Mouse (Mus musculus): Measurements from ENCODE around the gene Sec14l2. TPM values are rescaled to one million over a fixed set of nuclear protein-coding genes. Genes with fewer than 3 reads are reported as not detected.

Sec14l2 gene
- polyA plus RNA-seq, 1 experiment = 1.5 TPM

DNA sequence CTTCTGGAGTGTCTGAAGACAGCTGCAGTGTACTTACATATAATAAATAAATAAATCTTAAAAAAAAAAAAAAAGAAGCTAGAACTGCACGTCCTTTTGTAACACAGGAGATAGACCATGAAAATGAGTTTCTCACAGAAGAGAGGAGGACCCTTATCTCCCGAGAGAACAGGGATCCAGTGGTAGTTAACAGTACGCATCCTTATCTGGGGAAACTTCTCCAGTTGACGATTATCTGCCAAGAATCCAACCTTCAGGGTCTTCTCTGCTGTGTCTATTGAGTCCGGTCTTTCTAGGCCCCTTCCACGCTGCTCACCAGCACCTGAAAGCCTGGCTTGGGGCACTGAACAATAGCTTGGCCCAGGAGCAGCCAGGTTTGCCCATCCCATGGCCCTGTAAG, 9.2 kb downstream of the Sec14l2 start:
- no peak for TF ChIP-seq GATA1 (IDR thresholded peaks at IDR 0.05; ENCODE audit: low read length)

DNA sequence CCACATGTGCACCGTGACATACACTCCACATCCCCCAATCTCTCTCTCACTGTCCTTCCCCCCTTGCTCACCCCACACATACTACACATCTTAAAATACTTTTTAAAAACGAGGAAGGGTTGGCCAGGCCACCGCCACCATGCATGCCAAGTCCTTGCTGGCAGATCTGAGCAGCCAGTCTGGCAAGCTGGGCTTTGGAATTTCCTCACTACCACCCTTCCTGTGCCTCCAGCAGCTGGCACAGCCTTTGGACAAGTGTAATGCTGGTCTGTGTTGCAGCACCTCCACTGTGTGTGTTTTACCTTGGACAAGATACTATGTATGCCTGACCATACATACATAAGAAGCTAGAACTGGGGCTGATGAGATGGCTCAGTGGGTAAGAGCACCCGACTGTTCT, 9.7 kb downstream of the Sec14l2 start:
- no peak for TF ChIP-seq GATA1 (IDR thresholded peaks at IDR 0.05; ENCODE audit: low read length)

DNA sequence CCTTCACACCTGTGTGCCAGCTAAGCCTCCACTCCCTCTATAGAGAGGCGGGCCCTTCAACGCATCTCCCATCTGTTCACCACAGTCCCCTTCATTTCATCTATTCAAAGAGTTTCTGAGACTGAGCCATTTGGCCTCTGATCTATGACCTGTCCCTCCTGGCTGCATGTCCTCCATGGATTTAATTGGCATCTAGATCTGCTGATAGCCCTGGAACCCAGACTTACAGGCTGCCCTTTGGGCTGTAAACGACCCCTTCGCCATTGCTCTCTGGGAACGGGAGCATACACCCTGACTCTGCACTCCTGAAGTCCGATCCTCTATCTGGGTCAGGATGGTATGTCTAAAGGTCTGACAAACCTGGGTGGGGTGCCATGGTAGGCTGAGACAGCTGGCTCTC, 10.4 kb downstream of the Sec14l2 start:
- no peak for TF ChIP-seq GATA1 (IDR thresholded peaks at IDR 0.05; ENCODE audit: low read length)

DNA sequence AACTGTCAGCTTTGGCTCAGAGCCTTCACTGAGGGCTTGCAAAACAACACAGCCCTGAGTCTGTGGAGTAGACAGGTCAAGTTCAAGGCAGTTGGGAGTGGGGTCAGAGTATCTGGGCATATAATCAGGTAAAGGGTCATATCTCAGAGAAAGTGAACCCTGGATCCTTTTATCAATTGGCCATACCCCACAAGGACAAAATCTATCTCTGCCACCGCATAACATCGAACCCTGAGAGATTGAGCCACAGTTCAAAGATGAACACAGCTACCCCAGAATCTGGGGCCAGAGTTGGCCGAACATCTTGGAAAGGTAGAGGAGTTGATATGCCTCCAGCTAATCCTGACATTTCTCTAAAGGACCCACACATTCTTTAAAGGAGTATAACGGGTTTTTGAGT, 11.2 kb downstream of the Sec14l2 start:
- no peak for TF ChIP-seq GATA1 (IDR thresholded peaks at IDR 0.05; ENCODE audit: low read length)

DNA sequence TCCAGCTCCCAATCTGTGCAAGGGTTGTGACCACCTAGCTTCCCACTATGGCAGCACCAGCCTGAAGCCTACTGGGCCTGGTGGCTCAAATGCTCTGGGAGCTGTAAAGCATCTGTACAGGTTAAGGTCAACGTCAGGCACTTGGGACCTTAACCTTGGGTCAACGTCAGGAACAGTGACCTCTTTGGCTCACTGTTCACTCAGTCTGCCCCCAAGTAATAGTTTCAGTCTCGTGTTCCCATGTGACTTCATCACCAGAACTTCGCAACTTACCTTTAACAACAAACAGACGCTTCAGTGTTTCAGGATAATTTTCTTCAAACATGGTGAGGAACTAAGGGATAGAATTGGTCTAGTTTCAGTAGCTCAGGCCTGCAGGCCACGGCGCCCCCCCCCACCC, 14.5 kb downstream of the Sec14l2 start:
- TF ChIP-seq GATA1 (IDR thresholded peaks at IDR 0.05; ENCODE audit: low read length) = no peak

DNA sequence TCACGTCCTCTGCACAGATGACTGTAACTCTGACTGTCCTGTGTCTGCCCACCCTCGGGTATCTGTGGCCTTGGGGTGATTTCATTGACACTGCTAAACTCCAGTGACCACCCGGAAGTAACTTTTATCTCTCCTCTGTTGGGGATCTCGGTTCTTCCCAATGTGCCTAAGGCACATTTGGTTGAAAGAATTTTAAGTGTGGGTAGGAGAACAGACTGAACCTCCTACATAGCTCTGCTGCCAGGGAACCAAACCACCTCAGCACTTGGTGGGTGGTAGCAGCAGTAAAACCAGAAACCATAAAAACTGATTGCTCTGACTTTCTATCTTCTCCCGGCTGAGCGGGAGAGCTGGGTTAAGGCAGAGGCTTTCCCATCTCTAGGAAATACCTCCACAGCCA, 17.8 kb downstream of the Sec14l2 start:
- TF ChIP-seq GATA1 (IDR thresholded peaks at IDR 0.05; ENCODE audit: low read length) = no peak

DNA sequence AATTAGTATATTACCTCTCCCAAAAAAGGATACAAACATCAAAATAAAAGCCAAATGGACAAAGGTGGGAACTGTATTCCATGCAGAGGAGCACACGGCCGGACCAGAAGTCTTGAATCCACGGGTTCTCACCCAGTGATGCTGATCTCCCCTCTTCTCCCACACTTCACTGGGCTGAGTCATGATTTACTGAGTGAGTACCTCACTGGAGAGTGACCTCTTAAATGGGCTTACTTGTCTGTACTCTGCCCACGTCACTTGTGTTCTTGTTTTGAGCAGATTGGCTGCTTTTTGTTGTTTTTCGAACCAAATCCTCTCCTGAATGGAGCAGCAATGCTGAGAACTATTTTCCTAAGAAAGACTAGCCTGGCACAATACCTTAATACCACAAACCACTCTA, 18.2 kb downstream of the Sec14l2 start:
- no peak for TF ChIP-seq GATA1 (IDR thresholded peaks at IDR 0.05; ENCODE audit: low read length)

DNA sequence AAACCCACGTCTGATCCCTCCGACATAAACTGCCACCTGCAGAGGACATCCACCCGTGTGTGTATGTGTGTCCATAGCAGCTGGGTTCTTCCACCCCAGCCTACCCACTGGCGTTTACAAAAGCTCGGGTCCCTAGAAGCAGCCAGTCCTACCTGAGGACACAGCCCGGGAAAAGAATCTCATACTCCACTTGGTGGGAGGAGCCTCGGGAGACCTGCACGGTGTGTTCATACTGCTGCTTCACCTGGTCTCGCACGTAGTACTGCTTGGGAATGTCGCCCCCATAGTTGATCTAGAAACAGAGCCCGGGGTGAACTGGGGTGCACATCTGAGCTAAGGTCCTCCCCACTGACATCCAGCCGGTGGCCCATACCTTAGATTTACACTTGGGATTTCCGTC, 19.7 kb downstream of the Sec14l2 start:
- no peak for TF ChIP-seq GATA1 (IDR thresholded peaks at IDR 0.05; ENCODE audit: low read length)

DNA sequence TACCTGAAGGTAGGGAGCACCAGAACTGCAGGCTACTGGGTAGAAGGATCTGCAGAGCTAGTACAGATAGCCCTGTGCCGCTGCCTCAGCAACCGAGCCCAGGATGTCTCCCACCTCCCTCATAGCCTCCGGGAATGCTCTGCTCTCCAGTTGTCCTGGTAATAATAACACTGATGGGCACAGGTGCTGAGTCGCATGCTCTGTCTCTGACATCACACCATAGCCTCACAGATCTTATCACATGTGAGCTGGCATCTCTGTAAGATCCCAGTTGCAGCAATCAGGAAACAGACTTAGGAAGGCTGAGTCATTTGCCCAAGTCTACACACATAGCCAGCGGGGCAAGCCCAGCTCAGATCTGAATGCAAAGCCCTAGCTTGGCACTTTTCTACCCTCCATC, 21.4 kb downstream of the Sec14l2 start:
- TF ChIP-seq GATA1 (IDR thresholded peaks at IDR 0.05; ENCODE audit: low read length) = no peak

DNA sequence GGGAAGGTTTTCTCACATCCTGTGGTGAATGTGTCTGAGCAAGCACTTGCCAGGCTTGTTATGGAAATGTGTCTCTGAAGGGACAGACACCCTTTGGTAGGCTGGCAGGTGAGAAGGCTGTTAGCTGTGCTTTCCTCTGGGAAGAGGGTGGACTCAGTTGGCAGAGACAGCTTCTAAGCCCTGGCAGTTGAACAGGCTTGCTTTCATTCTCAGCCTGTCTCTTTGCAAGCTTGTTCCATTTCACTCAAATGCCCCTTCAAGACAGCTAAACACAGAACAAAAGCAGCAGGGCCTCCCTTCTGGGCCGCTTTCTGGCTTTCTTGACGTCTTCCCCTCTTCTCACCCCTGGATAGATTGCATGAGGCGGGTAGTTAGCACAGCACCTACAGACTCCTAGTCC, 23.8 kb downstream of the Sec14l2 start:
- no peak for TF ChIP-seq GATA1 (IDR thresholded peaks at IDR 0.05; ENCODE audit: low read length)

DNA sequence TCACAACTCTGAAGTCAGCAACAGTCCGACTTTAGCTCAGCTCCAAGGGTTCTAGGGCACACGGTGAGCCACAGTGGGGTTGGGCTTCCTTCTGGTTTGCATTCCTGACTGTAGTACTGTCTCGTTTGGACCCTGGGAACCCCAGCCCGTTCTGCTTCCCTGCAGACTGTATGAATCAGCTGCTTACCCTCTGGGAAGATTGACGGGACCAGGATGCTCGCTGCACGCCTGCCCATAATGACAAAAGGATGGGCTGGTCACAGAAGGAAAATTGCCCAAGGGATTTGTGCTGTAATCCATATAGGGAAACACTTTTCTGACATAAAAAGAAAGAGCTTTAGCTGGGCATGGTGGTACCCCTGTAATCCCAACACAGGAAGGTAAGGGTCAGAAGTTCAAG, 24.4 kb downstream of the Sec14l2 start:
- TF ChIP-seq GATA1 (IDR thresholded peaks at IDR 0.05; ENCODE audit: low read length) = no peak

DNA sequence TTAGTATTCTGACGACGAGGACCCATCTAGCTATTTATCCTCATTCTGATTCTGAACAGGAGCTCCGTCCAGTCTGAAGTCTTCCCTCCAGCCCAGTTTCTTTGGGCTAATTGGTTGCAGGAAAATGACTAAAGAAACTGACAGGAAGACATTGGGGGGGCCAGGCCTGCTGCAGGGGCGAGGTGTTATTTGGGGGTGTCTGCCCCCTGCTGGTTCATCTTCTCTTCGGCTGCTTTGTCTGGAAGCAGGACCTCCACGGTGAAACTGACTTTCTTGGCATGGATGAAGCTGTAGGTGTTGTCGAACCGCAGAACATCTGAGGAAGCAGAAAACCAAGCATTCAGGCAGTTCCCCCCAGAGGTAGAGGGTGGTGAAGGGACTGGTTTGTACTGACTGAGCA, 25.1 kb downstream of the Sec14l2 start:
- TF ChIP-seq GATA1 (IDR thresholded peaks at IDR 0.05; ENCODE audit: low read length) = no peak

DNA sequence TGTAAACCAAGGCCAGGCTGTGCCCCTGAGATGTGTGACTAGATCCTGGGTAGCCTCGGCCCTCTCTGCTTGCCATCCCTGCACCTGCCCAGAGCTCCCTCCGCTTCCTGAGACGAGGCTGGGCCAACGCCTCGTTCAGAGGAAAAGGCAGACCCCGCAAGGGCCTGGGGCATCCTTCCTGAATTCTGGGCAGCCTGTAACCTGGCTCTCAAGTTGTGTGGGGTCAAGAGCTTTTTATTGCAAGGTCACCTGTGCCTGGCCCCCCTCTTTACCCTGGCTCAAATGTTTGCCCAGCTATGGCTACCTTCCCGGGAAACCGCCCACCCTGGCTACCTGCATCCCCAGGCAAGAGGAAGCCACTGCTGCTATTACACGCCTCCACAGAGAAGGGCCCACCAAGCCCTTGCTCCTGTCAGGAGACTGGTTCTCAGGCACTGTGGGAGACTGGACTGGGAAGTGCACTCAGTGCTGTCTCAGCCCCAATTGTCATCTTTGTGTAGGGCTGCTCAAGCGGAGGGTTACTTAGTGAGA, 26.1 kb downstream of the Sec14l2 start:
- TF ChIP-seq GATA1 (IDR thresholded peaks at IDR 0.05; ENCODE audit: low read length) = no peak

DNA sequence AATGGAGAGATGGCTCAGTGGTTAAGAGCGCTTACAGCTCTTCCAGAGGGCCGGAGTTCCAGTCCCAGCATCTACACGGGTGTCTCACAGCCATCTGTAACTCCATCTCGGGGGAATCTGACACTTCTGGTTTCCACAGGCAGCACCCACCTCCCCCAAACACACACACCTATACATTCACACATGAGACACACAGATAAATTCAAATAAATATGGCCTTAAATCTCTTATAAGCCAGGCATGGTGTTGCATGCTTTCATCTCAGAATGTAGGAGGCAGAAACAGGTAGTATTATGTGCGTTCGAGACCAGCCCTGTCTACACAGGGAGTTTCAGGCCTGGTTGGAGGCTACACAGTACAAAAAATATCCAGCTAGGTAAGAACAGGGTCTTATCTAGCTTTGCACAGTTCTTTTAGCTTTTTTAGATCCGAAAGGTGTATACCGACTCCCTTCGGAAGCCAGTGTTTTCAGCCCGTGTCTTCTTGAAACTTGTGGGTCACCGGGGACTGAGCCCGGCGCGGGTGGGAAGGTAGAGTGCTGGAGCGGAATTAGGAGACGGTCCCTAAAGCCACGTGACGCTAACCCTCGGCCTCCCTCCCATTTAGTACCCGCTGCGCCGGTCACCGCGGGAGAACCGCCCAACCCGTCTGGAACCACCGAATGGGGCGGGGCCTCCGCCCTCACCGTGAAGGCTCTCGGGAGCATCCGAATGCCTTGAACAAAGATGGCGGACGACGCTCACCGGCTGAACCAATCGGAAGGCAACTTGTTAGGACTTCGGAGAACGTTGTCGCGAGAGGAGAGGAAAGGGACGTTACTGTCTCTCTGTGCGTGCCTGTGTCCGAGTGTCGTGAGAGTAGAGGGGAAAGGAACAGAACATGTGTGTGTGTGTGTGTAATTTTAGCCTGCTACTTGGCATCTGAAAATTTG, 26.9 kb downstream of the Sec14l2 start:
- TF ChIP-seq GATA1 (IDR thresholded peaks at IDR 0.05; ENCODE audit: low read length) = no peak

DNA sequence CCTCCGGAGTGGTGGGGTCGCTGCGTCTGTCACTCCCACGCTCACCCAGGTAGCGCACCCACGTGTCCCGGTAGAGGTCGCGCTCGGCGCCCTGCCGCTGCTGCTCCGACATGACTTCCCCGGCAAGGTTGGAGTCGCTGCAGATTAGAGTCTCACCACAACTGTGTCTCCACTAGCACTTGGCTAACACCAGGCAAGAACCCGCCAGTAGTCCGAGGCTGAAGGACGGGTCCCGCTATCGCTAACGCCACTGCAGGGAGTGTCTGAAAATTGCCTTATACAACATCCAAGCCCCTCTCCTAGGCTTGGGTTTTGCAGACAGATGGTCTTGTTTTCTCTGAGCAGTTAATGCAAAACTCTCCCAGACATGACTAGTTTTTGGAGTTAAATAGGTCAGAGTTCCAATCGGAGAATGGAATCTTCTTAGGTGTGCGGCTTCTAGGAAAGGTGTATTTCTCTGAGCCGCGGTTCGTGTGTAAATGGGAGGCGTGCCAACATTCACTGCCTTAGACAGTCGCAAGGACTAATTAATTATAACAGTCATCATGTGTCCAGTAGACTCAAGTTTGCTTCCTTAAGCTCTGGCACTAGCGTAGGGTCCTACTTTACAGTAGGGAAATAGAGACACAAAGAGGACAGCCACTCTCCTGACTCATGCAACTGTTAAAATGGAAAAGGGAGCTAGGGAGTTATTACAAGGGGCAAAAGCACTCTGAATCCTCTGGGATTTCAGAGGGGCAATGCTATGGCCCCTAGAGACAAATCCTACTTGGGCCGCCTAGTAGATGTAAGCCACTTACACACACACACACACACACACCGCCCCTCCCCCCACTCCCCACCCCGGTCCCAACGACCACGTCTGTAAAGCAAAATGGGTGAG, 27.8 kb downstream of the Sec14l2 start, which contains the start of gene Mtfp1:
TSS of gene Mtfp1 (minus strand) at position 275 of the 883 bp plus-strand sequence.
- TF ChIP-seq GATA1 (IDR thresholded peaks at IDR 0.05; ENCODE audit: low read length) = no peak

All from G1E-ER4 (cell line).